Mouse (Mus musculus): ENCODE results near the gene Wdr82.

DNA sequence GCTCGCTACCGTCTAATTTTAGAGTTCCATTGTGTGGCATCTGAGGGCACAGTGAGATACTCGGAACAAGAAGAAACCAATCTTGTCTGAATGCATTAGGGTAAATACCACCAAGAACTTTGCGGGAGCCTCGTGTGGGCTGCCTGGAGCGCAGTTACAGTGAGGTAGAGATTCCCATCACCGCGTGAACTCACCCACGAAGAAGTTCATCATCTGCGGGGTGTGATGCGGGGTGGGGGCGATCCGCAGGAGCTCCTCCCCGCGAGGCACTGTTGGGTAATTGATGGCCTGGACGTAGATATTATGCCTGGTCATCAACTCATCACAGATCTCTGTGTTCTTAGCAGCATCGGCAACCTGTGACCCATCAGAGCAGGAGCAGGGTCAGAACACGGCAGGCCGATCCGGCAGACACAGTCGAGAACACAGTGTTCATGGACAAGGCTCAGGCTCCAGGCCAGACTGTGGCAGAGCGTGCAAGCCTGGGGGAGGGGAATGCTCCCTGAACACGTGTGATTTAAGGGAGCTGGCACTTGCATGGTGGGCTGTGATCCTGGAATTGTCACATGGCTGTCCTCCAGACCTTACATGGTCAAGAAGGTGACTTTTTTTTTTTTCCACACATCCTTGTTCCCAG, 64.6 kb downstream of the Wdr82 start:
- TF ChIP-seq CTCF (conservative IDR thresholded peaks at IDR 0.05 in 1 of 2, IDR thresholded peaks at IDR 0.05 in 1 of 2; ENCODE audit: low read depth in 2 of 2, low read length in 2 of 2) (no peak), ZNF384 (IDR thresholded peaks at IDR 0.05; ENCODE audit: low read depth, low read length) (no peak), POLR2A (IDR thresholded peaks at IDR 0.05; ENCODE audit: low read depth, low read length) (no peak), KAT2A (IDR thresholded peaks at IDR 0.05; ENCODE audit: insufficient replicate concordance, low read length) (no peak), HCFC1 (IDR thresholded peaks at IDR 0.05; ENCODE audit: low read depth, low read length) (no peak), USF2 (conservative IDR thresholded peaks at IDR 0.05; ENCODE audit: low read depth, low read length) (no peak), ZC3H11A (IDR thresholded peaks at IDR 0.05; ENCODE audit: low read depth, low read length) (no peak)
